In genomic region chrX:99137143-99137870, GRCm38 (mm10) we compare ENCODE assay signal across 8 mouse cellular contexts. TPM values are rescaled to one million over a fixed set of nuclear protein-coding genes. Genes with fewer than 3 reads are reported as not detected.
DNase-seq lines count a peak whose midpoint lies in the region; ATAC-seq and TF ChIP-seq lines count a peak whose summit lies in the region.

No protein-coding gene starts in this region.

- H3K9me3 ChIP-seq in ES-E14 (ENCODE audit: control insufficient read depth, insufficient read depth, low read depth, low read length): no peaks in the 10 kb centered on the region
- no peaks in the 10 kb centered on the region; the same call in 1 of the 2 replicates for H3K9me3 ChIP-seq in heart, postnatal 0 days (replicated peaks; ENCODE audit: control insufficient read depth, low read length)
- no peaks in the 10 kb centered on the region for H3K9me3 ChIP-seq in lung, postnatal 0 days (ENCODE audit: low read length)

- no peak overlapping the region for H3K27ac ChIP-seq in ES-E14 (ENCODE audit: insufficient read depth, low read depth, low read length, poor library complexity, severe bottlenecking)
- H3K27ac ChIP-seq in heart, postnatal 0 days (ENCODE audit: low read depth): peak overlapping the region; percentile 86
- H3K27ac ChIP-seq in lung, postnatal 0 days (ENCODE audit: low read length): peak overlapping the region; percentile 87

- peak overlapping the region; percentile 69 for H3K4me2 ChIP-seq in heart, postnatal 0 days (ENCODE audit: low read depth, low read length)
- peak overlapping the region; percentile 61 for H3K4me2 ChIP-seq in lung, postnatal 0 days (replicated peaks; ENCODE audit: low read depth, low read length)

- no peak for DNase-seq in ES-E14 (ENCODE audit: low read depth, low spot score)
- DNase-seq in heart, postnatal 0 days (ENCODE audit: low spot score): no peak
- DNase-seq in lung, postnatal 0 days (ENCODE audit: low spot score): peak; percentile 28
- no peak for DNase-seq in embryo, embryonic 11 days
- DNase-seq in right cerebral cortex, postnatal 10 days (ENCODE audit: low spot score in 2 of 2): no peak
- no peak for DNase-seq in right cerebral cortex, adult 18-20 months
- no peak for DNase-seq in frontal cortex, postnatal 36 days (ENCODE audit: low spot score in 2 of 2)

- no peaks in the 10 kb centered on the region for H3K79me3 ChIP-seq in C2C12 (ENCODE audit: low read depth)

- in situ Hi-C loops in ES-E14 (cut with MboI; ENCODE audit: low sequenced_read_pairs in 2 of 2, unreplicated experiment in 2 of 2): loop anchor here (5.0 to 25.0 kb wide), 4 partner anchors 387 to 525 kb away; no protein-coding TSS in a partner anchor

- H3K9ac ChIP-seq in ES-E14 (ENCODE audit: insufficient read depth, low read depth, low read length, poor library complexity, severe bottlenecking): no peak overlapping the region
- H3K9ac ChIP-seq in heart, postnatal 0 days (replicated peaks; ENCODE audit: low read depth, low read length): peak overlapping the region; percentile 79
- peak overlapping the region; percentile 76 for H3K9ac ChIP-seq in lung, postnatal 0 days (replicated peaks; ENCODE audit: low read depth)

- H3K27me3 ChIP-seq in C2C12 (ENCODE audit: control insufficient read depth, insufficient read depth, insufficient read length): no peaks in the 10 kb centered on the region
- no peaks in the 10 kb centered on the region; the same call in 1 of the 2 replicates for H3K27me3 ChIP-seq in heart, postnatal 0 days (ENCODE audit: control insufficient read depth, insufficient read depth, low read length)
- no peaks in the 10 kb centered on the region for H3K27me3 ChIP-seq in lung, postnatal 0 days (replicated peaks; ENCODE audit: insufficient read depth, low read length)

- H3K4me1 ChIP-seq in ES-E14 (ENCODE audit: control insufficient read depth in 2 of 2, insufficient read depth in 2 of 2, low read length in 2 of 2, poor library complexity in 1 of 2): no peaks in the 10 kb centered on the region; a peak in 1 of 4 replicates
- peaks cover 9% of the 10 kb centered on the region for H3K4me1 ChIP-seq in heart, postnatal 0 days (ENCODE audit: control insufficient read depth, insufficient read depth)
- H3K4me1 ChIP-seq in lung, postnatal 0 days (ENCODE audit: insufficient read depth, low read depth, low read length): no peaks in the 10 kb centered on the region

- H3K79me2 ChIP-seq in C2C12 (ENCODE audit: control insufficient read depth, insufficient read depth): peaks cover 40% of the 10 kb centered on the region

- WGBS in heart, postnatal 0 days: 19% methylated on average over 29 of the region's 31 CpGs
- 19% methylated on average over 24 of the region's 31 CpGs for WGBS in lung, postnatal 0 days

- no peak for ATAC-seq in heart, postnatal 0 days (ENCODE audit: insufficient read depth, low read depth)
- no peak for ATAC-seq in lung, postnatal 0 days

- TF ChIP-seq CTCF in C2C12 (IDR thresholded peaks at IDR 0.05; ENCODE audit: control insufficient read depth, insufficient read depth, insufficient read length): no peak
- no peak for TF ChIP-seq CTCF in heart, postnatal 0 days (IDR thresholded peaks at IDR 0.05; ENCODE audit: low read depth)
- TF ChIP-seq CTCF in lung, postnatal 0 days (IDR thresholded peaks at IDR 0.05): no peak

- H3K4me3 ChIP-seq in C2C12 (ENCODE audit: insufficient read depth, poor library complexity, severe bottlenecking) (peak overlapping the region; percentile 37), ES-E14 (ENCODE audit: insufficient read depth in 1 of 2, low read depth in 1 of 2, low read length in 2 of 2, poor library complexity in 1 of 2, severe bottlenecking in 1 of 2) (peak overlapping the region; percentile 9 to 53; a peak in 3 of 4 replicates)
- H3K4me3 ChIP-seq in heart, postnatal 0 days (ENCODE audit: low read depth, low read length): peak overlapping the region; percentile 69
- H3K4me3 ChIP-seq in lung, postnatal 0 days (ENCODE audit: low read depth, low read length): peak overlapping the region; percentile 61

- no peak for TF ChIP-seq EP300 in heart, postnatal 0 days (IDR thresholded peaks at IDR 0.05; ENCODE audit: low read depth)
- no peak for TF ChIP-seq EP300 in lung, postnatal 0 days (IDR thresholded peaks at IDR 0.05)

- H3ac ChIP-seq in C2C12 (ENCODE audit: control insufficient read depth, insufficient read length, low read depth): peak overlapping the region; percentile 65

- H3K36me3 ChIP-seq in C2C12 (ENCODE audit: control insufficient read depth, insufficient read depth) (no peaks in the 10 kb centered on the region), ES-E14 (ENCODE audit: control insufficient read depth, insufficient read depth, low read length, poor library complexity, severe bottlenecking) (no peaks in the 10 kb centered on the region)
- H3K36me3 ChIP-seq in heart, postnatal 0 days (replicated peaks; ENCODE audit: control insufficient read depth, insufficient read depth, low read length): no peaks in the 10 kb centered on the region
- no peaks in the 10 kb centered on the region for H3K36me3 ChIP-seq in lung, postnatal 0 days (ENCODE audit: insufficient read depth, low read length)

TF ChIP-seq in C2C12, 6 proteins besides CTCF, POLR2A, EP300 and RAD21:
- TF ChIP-seq MYOD1 (IDR thresholded peaks at IDR 0.05; ENCODE audit: control insufficient read depth, insufficient read length, low read depth) (no peak), MAX (IDR thresholded peaks at IDR 0.05) (no peak), MYOG (IDR thresholded peaks at IDR 0.05; ENCODE audit: control insufficient read depth, extremely low read depth, insufficient read length) (no peak), FOSL1 (IDR thresholded peaks at IDR 0.05; ENCODE audit: insufficient read depth, low read length, poor library complexity, severe bottlenecking) (no peak), USF1 (IDR thresholded peaks at IDR 0.05; ENCODE audit: low read depth) (no peak), CEBPB (IDR thresholded peaks at IDR 0.05; ENCODE audit: low read depth) (no peak)

TF ChIP-seq in ES-E14, 5 proteins besides CTCF, POLR2A, EP300 and RAD21:
- TF ChIP-seq ZNF384 (IDR thresholded peaks at IDR 0.05; ENCODE audit: low read depth, low read length) (no peak), CHD2 (IDR thresholded peaks at IDR 0.05; ENCODE audit: low read depth, low read length) (no peak), HCFC1 (IDR thresholded peaks at IDR 0.05; ENCODE audit: borderline replicate concordance, insufficient read depth, low read length) (no peak), ZC3H11A (IDR thresholded peaks at IDR 0.05; ENCODE audit: borderline replicate concordance, low read depth, low read length) (no peak), MAFK (IDR thresholded peaks at IDR 0.05; ENCODE audit: insufficient read depth, low read depth, low read length) (no peak)

RNA-seq across cellular contexts. Expression of gene Efnb1, which starts 1.4 kb away (rescaled TPM):
- polyA plus RNA-seq in C2C12 (2012; fragmentation: generic; extraction: Trizol): 18.3 TPM
- 9.6 and 16.1 TPM in 2 replicates for total RNA-seq in ES-E14 (2012; rRNA removed)
- 20.6 and 25.2 TPM in 2 replicates for total RNA-seq in heart, postnatal 0 days (2014; rRNA removed; ENCODE audit: low replicate concordance)
- polyA plus RNA-seq in heart, postnatal 0 days (2015; fragmentation: Nextera tagmentation; extraction: Ambion mirVana): 12.5 and 12.6 TPM in 2 replicates
- 45.6 and 53.0 TPM in 2 replicates for polyA plus RNA-seq in lung, postnatal 0 days (2015; fragmentation: Nextera tagmentation; extraction: Ambion mirVana)
